Mouse (Mus musculus) intestine, postnatal 0 days (tissue): Measurements from ENCODE around the gene Msrb1. TPM values are rescaled to one million over a fixed set of nuclear protein-coding genes. Genes with fewer than 3 reads are reported as not detected.

Source experiments
- ATAC-seq: fragments of 200-750 bp; cut with Nextera tagmentation; 2 replicates; pipeline ENCODE4 v1.8.0; 2017; ENCODE audit warnings: mild to moderate bottlenecking, moderate TSS enrichment, moderate library complexity
- H3K27ac ChIP-seq: fragments of 300-500 bp; sonication (generic); 2 replicates; pipeline ENCODE4 v1.5.1; 2014; ENCODE audit warnings: mild to moderate bottlenecking, low read depth, low read length, moderate library complexity
- H3K27me3 ChIP-seq: fragments of 300-500 bp; sonication (generic); replicated peaks from 2 replicates; pipeline ENCODE4 v1.6.1; 2014; ENCODE audit warnings: low read length, mixed read lengths; ENCODE audit not compliant: control insufficient read depth, insufficient read depth
- H3K36me3 ChIP-seq: fragments of 300-500 bp; sonication (generic); 2 replicates; pipeline ENCODE4 v1.6.1; 2014; ENCODE audit warnings: mild to moderate bottlenecking, moderate library complexity; ENCODE audit not compliant: control insufficient read depth, insufficient read depth
- H3K4me1 ChIP-seq: fragments of 300-500 bp; sonication (generic); replicated peaks from 2 replicates; pipeline ENCODE4 v1.6.1; 2014; ENCODE audit warnings: antibody characterized with exemption, low read length, mixed read lengths; ENCODE audit not compliant: control insufficient read depth, insufficient read depth
- H3K4me2 ChIP-seq: fragments of 300-500 bp; sonication (generic); replicated peaks from 2 replicates; pipeline ENCODE4 v1.6.1; 2014; ENCODE audit warnings: low read depth, mild to moderate bottlenecking, moderate library complexity
- H3K4me3 ChIP-seq: fragments of 300-500 bp; sonication (generic); 2 replicates; pipeline ENCODE4 v1.5.1; 2014; ENCODE audit warnings: low read depth, low read length
- H3K9ac ChIP-seq: fragments of 300-500 bp; sonication (generic); 2 replicates; pipeline ENCODE4 v1.6.1; 2014; ENCODE audit warnings: mild to moderate bottlenecking, low read depth, low read length
- H3K9me3 ChIP-seq: fragments of 300-500 bp; sonication (generic); 2 replicates; pipeline ENCODE4 v1.6.1; 2016; ENCODE audit warnings: mixed run types; ENCODE audit not compliant: control insufficient read depth
- CTCF ChIP-seq: sonication (generic); IDR thresholded peaks from 2 replicates; pipeline ENCODE4 v1.5.1; 2016; ENCODE audit warnings: low read depth, mild to moderate bottlenecking, control low read depth, antibody characterized with exemption, moderate library complexity
- WGBS: fragments of 180-500 bp; shearing (Covaris S2); extraction: QIAGEN DNeasy Blood & Tissue Kit; methylation state at CpG from one replicate; pipeline ENCODE4 v1.1.7; 2014; 5-methylcytosine and 5-hydroxymethylcytosine counted together
- polyA plus RNA-seq: library from polyadenylated mRNA; unstranded; fragments of >200 nt; fragmentation: Nextera tagmentation; extraction: Ambion mirVana; gene quantifications from 2 replicates; pipeline ENCODE4 v1.2.1, GENCODE M21; 2015

Gene Msrb1
- polyA plus RNA-seq, 1 experiment from 2014 or later, result 47.4 TPM

DNA sequence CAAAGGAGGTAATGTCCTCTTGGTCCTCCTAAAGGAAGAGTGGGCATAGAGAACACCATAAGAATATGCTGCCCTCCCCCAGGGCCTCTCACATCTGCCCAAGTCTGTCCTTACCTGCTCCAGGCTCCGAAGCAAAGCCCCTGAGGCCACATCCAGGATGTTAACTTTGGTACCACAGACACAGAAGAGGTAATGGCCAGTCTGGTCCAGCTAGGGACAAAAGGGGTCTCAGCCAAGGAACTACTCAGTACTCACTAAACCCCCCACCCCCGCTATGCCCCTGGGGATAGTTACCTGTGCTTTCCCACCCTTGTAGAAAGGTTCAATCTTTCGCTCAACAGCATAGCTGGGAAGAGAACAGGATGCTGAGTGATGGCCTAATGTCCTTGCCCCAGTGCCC, 30.6 kb upstream of the Msrb1 start:
- no peaks in the 10 kb centered on the region; the same call in 1 of the 2 replicates for H3K4me1 ChIP-seq
- ATAC-seq, result no peak

DNA sequence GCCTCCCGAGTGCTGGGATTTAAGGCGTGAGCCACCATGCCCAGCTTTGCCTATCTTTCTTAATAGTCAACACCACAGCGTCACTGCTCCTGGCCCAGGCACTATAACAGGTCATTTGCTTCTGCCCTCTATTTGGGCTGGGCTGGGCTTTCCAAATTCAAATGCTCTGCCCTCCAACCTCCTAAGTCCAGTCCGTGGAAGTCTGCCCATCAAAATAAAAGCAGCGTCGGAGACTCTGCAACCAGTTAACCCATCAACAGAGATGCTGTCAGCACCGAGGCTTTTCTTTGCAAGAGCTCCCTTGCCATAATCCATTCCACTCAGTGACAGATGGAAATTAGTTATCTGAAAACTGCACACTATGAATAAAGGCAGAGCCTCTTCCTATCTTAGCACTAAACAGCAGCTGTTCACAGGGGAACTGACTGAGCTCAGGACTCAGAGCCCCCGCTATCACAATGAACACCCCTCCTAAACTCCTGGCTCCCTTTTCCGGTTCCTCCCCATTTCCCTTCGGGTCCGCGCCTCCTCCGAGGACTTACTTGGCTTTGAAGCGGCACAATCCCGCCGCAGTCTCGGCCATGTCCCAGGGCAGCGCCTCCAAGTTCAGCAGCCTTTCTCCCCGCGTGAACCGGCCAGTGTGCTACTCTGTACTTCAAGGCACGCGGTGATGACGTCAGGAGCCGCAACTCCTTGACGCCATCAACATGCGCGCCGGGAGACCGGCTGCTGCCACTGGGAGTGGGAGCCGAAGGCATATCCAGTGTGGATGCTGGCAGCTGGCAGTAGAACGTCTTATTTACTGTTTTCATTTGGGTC, 29.3 kb upstream of the Msrb1 start, which contains the start of gene Tbl3:
TSS of gene Tbl3 (minus strand) at position 679 of the 819 bp plus-strand sequence.
- Histone ChIP-seq H3K27ac (peak within 1 kb of the TSS; percentile 72), H3K4me3 (peak within 1 kb of the TSS; percentile 59), H3K36me3 (peaks cover 22% of the 10 kb centered on the region; the same call in 1 of the 2 replicates), H3K4me2 (peak within 1 kb of the TSS; percentile 71), H3K4me1 (no peaks in the 10 kb centered on the region), H3K27me3 (no peaks in the 10 kb centered on the region), H3K9me3 (no peaks in the 10 kb centered on the region), H3K9ac (peak within 1 kb of the TSS; percentile 48)
- no peak for TF ChIP-seq CTCF
- WGBS, result 3% methylated on average over 32 of the region's 32 CpGs
- ATAC-seq, result peak; percentile 81

More for the DNA sequence above, 30.6 kb upstream of the Msrb1 start:
- no peak overlapping the region for H3K4me2 ChIP-seq
- no peaks in the 10 kb centered on the region for H3K9me3 ChIP-seq
- H3K4me3 ChIP-seq, result no peak overlapping the region
- H3K36me3 ChIP-seq, result peaks cover 36% of the 10 kb centered on the region; the same call in 1 of the 2 replicates
- no peaks in the 10 kb centered on the region for H3K27me3 ChIP-seq
- H3K9ac ChIP-seq, result no peak overlapping the region
- H3K27ac ChIP-seq, result no peak overlapping the region
- WGBS, result 99% methylated on average over 3 of the region's 3 CpGs
- TF ChIP-seq CTCF, result no peak

DNA sequence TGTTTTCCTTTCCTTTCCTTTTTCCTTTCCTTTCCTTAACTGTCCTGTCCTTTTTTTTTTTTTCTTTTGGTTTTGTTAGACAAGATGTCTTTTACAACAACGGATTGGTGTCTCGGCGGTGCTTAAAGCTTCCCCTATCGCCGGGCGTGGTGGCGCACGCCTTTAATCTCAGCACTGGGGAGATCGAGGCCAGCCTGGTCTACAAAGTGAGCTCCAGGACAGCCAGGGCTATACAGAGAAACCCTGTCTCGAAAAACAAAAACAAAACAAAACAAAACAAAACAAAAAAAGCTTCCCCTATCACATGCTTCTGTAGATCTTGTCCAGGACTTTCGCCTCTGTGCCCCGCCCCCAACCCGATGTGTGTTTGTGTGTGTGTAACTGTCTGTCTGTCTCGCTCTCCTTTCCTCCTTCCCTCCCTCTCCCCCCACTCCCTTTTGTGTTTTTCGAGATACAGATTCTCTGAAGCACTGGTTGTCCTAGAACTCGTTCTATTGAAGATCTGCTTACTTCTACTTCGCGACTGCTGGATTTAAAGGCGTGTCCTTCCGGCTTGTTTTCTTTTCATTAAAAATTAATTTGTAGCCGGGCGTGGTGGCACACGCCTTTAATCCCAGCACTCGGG, 28.5 kb upstream of the Msrb1 start:
- WGBS, result 4% methylated on average over 24 of the region's 24 CpGs
- Histone ChIP-seq H3K9ac (peak overlapping the region; percentile 48), H3K9me3 (no peaks in the 10 kb centered on the region), H3K36me3 (peaks cover 19% of the 10 kb centered on the region; the same call in 1 of the 2 replicates), H3K4me3 (peak overlapping the region; percentile 59), H3K27ac (peak overlapping the region; percentile 72), H3K27me3 (no peaks in the 10 kb centered on the region), H3K4me2 (peak overlapping the region; percentile 71), H3K4me1 (no peaks in the 10 kb centered on the region)
- TF ChIP-seq CTCF, result no peak
- 0 out of 2 replicates have a peak, but pooled peaks have one; percentile 32 for ATAC-seq

DNA sequence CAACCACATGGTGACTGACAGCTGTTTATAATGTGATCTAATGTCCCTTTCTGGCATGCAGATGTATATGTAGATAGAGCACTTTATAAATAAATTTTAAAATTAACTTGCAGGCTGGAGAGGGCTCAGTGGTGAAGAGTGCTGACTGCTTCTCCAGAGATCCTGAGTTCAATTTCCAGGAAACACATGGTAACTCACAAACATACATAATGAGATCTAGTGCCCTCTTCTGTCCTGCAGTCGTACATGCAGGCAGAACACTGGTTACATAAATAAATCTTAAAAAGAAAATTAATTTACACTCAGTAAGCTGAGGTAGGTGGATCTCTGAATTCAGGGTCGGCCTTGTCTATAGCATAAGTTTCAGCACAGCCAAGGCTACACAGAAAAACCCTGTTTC, 27.8 kb upstream of the Msrb1 start:
- 30% methylated on average over 2 of the region's 2 CpGs for WGBS
- H3K27me3 ChIP-seq, result no peaks in the 10 kb centered on the region
- no peaks in the 10 kb centered on the region for H3K4me1 ChIP-seq
- no peak overlapping the region for H3K4me3 ChIP-seq
- no peak overlapping the region for H3K4me2 ChIP-seq
- H3K27ac ChIP-seq, result no peak overlapping the region
- no peaks in the 10 kb centered on the region for H3K9me3 ChIP-seq
- peaks cover 17% of the 10 kb centered on the region; the same call in 1 of the 2 replicates for H3K36me3 ChIP-seq
- ATAC-seq, result no peak
- TF ChIP-seq CTCF, result peak; percentile 69
- no peak overlapping the region for H3K9ac ChIP-seq

DNA sequence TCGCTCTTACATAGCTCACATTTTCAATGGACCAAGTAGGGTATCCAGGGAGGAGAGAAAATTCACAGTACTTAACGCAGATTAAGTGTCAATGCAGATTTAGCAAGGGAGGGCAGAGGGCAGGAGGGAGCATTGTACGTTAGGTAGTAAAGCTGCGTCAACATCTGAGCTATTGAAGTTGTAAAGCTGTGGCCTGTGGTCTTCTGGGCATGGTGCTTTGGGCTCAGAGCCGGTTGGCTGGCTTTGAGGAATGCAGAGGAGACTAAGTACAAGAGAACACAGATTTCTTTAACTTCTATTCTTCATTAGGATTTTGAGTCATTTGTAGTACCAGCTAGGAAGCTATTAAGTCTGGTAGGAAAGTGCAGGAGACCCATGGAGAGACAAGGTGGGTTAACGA, 20.9 kb upstream of the Msrb1 start:
- Histone ChIP-seq H3K36me3 (peaks cover 4% of the 10 kb centered on the region; the same call in 1 of the 2 replicates), H3K27me3 (no peaks in the 10 kb centered on the region), H3K27ac (no peak overlapping the region), H3K9ac (no peak overlapping the region), H3K4me1 (no peaks in the 10 kb centered on the region), H3K9me3 (no peaks in the 10 kb centered on the region), H3K4me3 (no peak overlapping the region), H3K4me2 (no peak overlapping the region)
- ATAC-seq, result no peak
- WGBS, result 66% methylated on average over 6 of the region's 6 CpGs
- TF ChIP-seq CTCF, result no peak

DNA sequence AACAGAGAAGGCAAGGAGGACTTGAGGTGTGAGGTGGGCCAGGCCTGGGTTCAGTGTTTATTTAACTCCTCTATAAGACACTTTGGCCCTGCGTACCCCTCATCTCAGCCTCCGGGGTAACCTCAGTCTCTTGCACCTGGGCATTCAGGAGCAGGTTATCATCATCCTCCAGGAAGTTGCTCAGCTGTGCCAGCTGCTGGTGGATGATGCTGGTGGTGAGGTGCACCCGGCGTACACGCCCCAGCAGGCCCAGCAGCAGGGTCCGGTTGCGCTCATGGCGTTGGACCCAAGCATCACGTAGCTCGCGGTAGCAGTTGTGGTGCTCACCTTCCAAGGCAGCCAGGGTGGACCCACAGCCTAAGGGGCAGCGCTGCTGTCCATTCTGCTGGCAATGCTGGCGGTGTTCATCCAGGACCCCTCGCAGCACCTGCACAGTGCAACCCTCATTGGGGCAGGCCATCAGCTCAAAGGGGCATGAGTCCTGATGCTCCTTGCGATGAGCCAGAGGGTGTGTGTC, 20.2 kb upstream of the Msrb1 start:
- Histone ChIP-seq H3K27me3 (no peaks in the 10 kb centered on the region), H3K4me1 (no peaks in the 10 kb centered on the region), H3K9me3 (no peaks in the 10 kb centered on the region), H3K4me3 (no peak overlapping the region), H3K9ac (no peak overlapping the region), H3K4me2 (no peak overlapping the region), H3K27ac (no peak overlapping the region), H3K36me3 (peaks cover 5% of the 10 kb centered on the region; the same call in 1 of the 2 replicates)
- WGBS, result 92% methylated on average over 15 of the region's 15 CpGs
- ATAC-seq, result no peak
- TF ChIP-seq CTCF, result no peak
